Mouse (Mus musculus) right cerebral cortex, postnatal 25 days (tissue): ENCODE measurements around the gene Mrps36.
"Not testable (repeated sequence)": the region's sequence is repeated elsewhere in the genome, so short reads cannot be mapped to it uniquely, and the experiment has no call there.

ENCODE experiments used
- DNase-seq: peaks from one replicate; pipeline ENCODE4 v3.0.0; 2022

Gene Mrps36

GRCm38 (mm10) chr13:100744036-100744744 lies at the start of gene Mrps36:
Gene Mrps36 (minus strand): TSS chr13:100744659.
- DNase-seq = peak; percentile 90

GRCm38 (mm10) chr13:100789083-100789482 lies 44.6 kb upstream of the Mrps36 start:
- no peak for DNase-seq

- not testable (repeated sequence) for DNase-seq
Observed at GRCm38 (mm10) chr13:100788057-100788456, 43.6 kb upstream of the Mrps36 start.

- no peak for DNase-seq
Observed at GRCm38 (mm10) chr13:100787316-100788010, 43.0 kb upstream of the Mrps36 start.

- DNase-seq = peak; percentile 88
Observed at GRCm38 (mm10) chr13:100786414-100786867, 42.0 kb upstream of the Mrps36 start, which contains the start of gene Ccnb1. Gene Ccnb1 (minus strand): TSS chr13:100786570.

GRCm38 (mm10) chr13:100785806-100786413 lies 41.5 kb upstream of the Mrps36 start:
- DNase-seq = no peak

- DNase-seq = no peak
Observed at GRCm38 (mm10) chr13:100777491-100777890, 33.0 kb upstream of the Mrps36 start.

- DNase-seq = no peak
Observed at GRCm38 (mm10) chr13:100776710-100777109, 32.3 kb upstream of the Mrps36 start.

GRCm38 (mm10) chr13:100776056-100776419 lies 31.6 kb upstream of the Mrps36 start:
- no peak for DNase-seq

- DNase-seq = peak; percentile 78
Observed at GRCm38 (mm10) chr13:100775252-100776055, 31.0 kb upstream of the Mrps36 start, which contains the start of gene Cenph. Gene Cenph (minus strand): TSS chr13:100775899.

GRCm38 (mm10) chr13:100774704-100775103 lies 30.2 kb upstream of the Mrps36 start:
- DNase-seq = no peak

- no peak for DNase-seq
Observed at GRCm38 (mm10) chr13:100755329-100755728, 10.9 kb upstream of the Mrps36 start.

- no peak for DNase-seq
Observed at GRCm38 (mm10) chr13:100754186-100754585, 9.7 kb upstream of the Mrps36 start.

GRCm38 (mm10) chr13:100753011-100753410 lies 8.6 kb upstream of the Mrps36 start:
- no peak for DNase-seq

- DNase-seq = no peak
Observed at GRCm38 (mm10) chr13:100752529-100752928, 8.1 kb upstream of the Mrps36 start.

- DNase-seq = no peak
Observed at GRCm38 (mm10) chr13:100751402-100751801, 6.9 kb upstream of the Mrps36 start.

GRCm38 (mm10) chr13:100750799-100751198 lies 6.3 kb upstream of the Mrps36 start:
- DNase-seq = no peak

- no peak for DNase-seq
Observed at GRCm38 (mm10) chr13:100748638-100749037, 4.2 kb upstream of the Mrps36 start.

- DNase-seq = peak; percentile 35
Observed at GRCm38 (mm10) chr13:100746090-100746489, 1.6 kb upstream of the Mrps36 start.

GRCm38 (mm10) chr13:100743346-100744035 lies 968 bp downstream of the Mrps36 start:
- no peak for DNase-seq

GRCm38 (mm10) chr13:100742831-100743230 lies 1.6 kb downstream of the Mrps36 start:
- DNase-seq = no peak

- DNase-seq = no peak
Observed at GRCm38 (mm10) chr13:100732756-100733155, 11.7 kb downstream of the Mrps36 start.
